Mouse (Mus musculus): Measurements from ENCODE around the gene Zwilch.

Gene Zwilch

GRCm38 (mm10) chr9:64115756-64116155 is 57.1 kb downstream of the Zwilch start:
- no peak for DNase-seq (ENCODE audit: extremely low read depth, insufficient read length, low spot score)

- DNase-seq (ENCODE audit: extremely low read depth, insufficient read length, low spot score), result peak; percentile 79
Observed at GRCm38 (mm10) chr9:64114646-64115045, 58.3 kb downstream of the Zwilch start.

- DNase-seq (ENCODE audit: extremely low read depth, insufficient read length, low spot score), result no peak
Observed at GRCm38 (mm10) chr9:64110502-64110901, 62.4 kb downstream of the Zwilch start.

GRCm38 (mm10) chr9:64105301-64105700 is 67.6 kb downstream of the Zwilch start:
- peak; percentile 64 for DNase-seq (ENCODE audit: extremely low read depth, insufficient read length, low spot score)

- peak; percentile 54 for DNase-seq (ENCODE audit: extremely low read depth, insufficient read length, low spot score)
Observed at GRCm38 (mm10) chr9:64100442-64100841, 72.5 kb downstream of the Zwilch start.

GRCm38 (mm10) chr9:64098282-64098681 is 74.6 kb downstream of the Zwilch start:
- DNase-seq (ENCODE audit: extremely low read depth, insufficient read length, low spot score), result peak; percentile 45

- no peak for DNase-seq (ENCODE audit: extremely low read depth, insufficient read length, low spot score)
Observed at GRCm38 (mm10) chr9:64094083-64094482, 78.8 kb downstream of the Zwilch start.

GRCm38 (mm10) chr9:64089004-64089403 is 83.9 kb downstream of the Zwilch start:
- DNase-seq (ENCODE audit: extremely low read depth, insufficient read length, low spot score), result peak; percentile 78

- DNase-seq (ENCODE audit: extremely low read depth, insufficient read length, low spot score), result no peak
Observed at GRCm38 (mm10) chr9:64088346-64088745, 84.6 kb downstream of the Zwilch start.

- DNase-seq (ENCODE audit: extremely low read depth, insufficient read length, low spot score), result no peak
Observed at GRCm38 (mm10) chr9:64087461-64088235, 85.3 kb downstream of the Zwilch start.
